Mouse (Mus musculus): Measurements from ENCODE around the gene Milr1.

DNA sequence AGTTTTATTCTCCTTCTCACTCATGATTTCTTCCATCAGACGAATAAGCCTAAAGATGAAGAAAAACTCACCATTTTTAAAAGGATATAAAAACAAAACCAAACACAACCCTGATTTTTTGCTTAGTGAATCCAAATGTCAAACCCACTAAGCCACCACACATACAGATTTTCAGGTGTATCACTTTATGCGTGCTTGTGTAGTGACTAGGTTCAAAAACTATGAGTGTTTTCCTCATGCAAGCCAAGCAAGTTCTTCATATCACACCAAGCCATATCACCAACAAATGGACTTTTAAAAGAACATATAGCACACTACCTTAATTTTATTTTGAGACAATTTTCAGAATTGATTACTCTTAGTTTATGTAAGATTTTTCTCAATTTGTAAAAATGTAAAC lies 33.5 kb downstream of the Milr1 start:
- TF ChIP-seq POLR2A (IDR thresholded peaks at IDR 0.05; ENCODE audit: insufficient read depth, low read depth, low read length) (no peak), CTCF (IDR thresholded peaks at IDR 0.05; ENCODE audit: insufficient read depth, low read depth, low read length) (no peak)

All from olfactory bulb, adult 2 months (tissue).